Mouse (Mus musculus) CH12.LX (cell line): ENCODE results near the gene Ntmt1. TPM values are rescaled to one million over a fixed set of nuclear protein-coding genes. Genes with fewer than 3 reads are reported as not detected.

Source experiments
- DNase-seq: peaks from one replicate; pipeline ENCODE4 v3.0.0-alpha.2; 2013; ENCODE audit errors: extremely low read depth
- H3K27ac ChIP-seq: 2 replicates; pipeline ENCODE4 v1.5.1; 2012; ENCODE audit warnings: low read depth, mild to moderate bottlenecking, control low read depth, moderate library complexity; ENCODE audit not compliant: insufficient read depth
- H3K27me3 ChIP-seq: replicated peaks from 2 replicates; pipeline ENCODE3; 2012; ENCODE audit warnings: inconsistent platforms
- H3K36me3 ChIP-seq, 2 experiments: replicated peaks in 1 of 2; 2 replicates each; pipeline versions ENCODE3 to v1.6.1; 2012; ENCODE audit warnings: inconsistent platforms in 1 of 2, low read length in 1 of 2, mild to moderate bottlenecking in 1 of 2, mixed read lengths in 1 of 2, moderate library complexity in 1 of 2; ENCODE audit not compliant: control insufficient read depth in 1 of 2, insufficient read depth in 1 of 2
- H3K4me1 ChIP-seq, 2 experiments: 2 replicates each; pipeline ENCODE4 v1.6.1; 2012; ENCODE audit warnings: inconsistent platforms in 1 of 2, moderate library complexity in 1 of 2; ENCODE audit not compliant: insufficient read depth in 2 of 2, control insufficient read depth in 1 of 2
- H3K4me2 ChIP-seq: 2 replicates; pipeline ENCODE4 v1.6.1; 2012; ENCODE audit warnings: low read depth, mild to moderate bottlenecking, control low read depth; ENCODE audit not compliant: poor library complexity, insufficient read depth, severe bottlenecking
- H3K4me3 ChIP-seq, 3 experiments: fragments of 150-350 bp in 1 of 3; sonication (generic) in 1 of 3; replicated peaks in 1 of 3; 2 replicates each; pipeline versions ENCODE3 to v1.5.1; 2011 to 2012; ENCODE audit warnings: low read depth in 2 of 3, low read length in 2 of 3, mild to moderate bottlenecking in 2 of 3, moderate library complexity in 2 of 3, control low read depth in 1 of 3, improper control_type of control experiment in 1 of 3, inconsistent platforms in 1 of 3, mixed read lengths in 1 of 3; ENCODE audit not compliant: poor library complexity in 1 of 3
- H3K79me2 ChIP-seq: replicated peaks from 2 replicates; pipeline ENCODE4 v1.6.1; 2012; ENCODE audit warnings: mild to moderate bottlenecking, moderate library complexity; ENCODE audit not compliant: control insufficient read depth, poor library complexity, insufficient read depth, severe bottlenecking; ENCODE audit errors: extremely low read depth
- H3K9ac ChIP-seq: 2 replicates; pipeline ENCODE4 v1.6.1; 2012; ENCODE audit warnings: low read depth, mild to moderate bottlenecking, control low read depth, moderate library complexity; ENCODE audit not compliant: insufficient read depth
- H3K9me3 ChIP-seq: replicated peaks from 2 replicates; pipeline ENCODE3; 2012; ENCODE audit warnings: low read length, inconsistent platforms, mixed read lengths
- BHLHE40 ChIP-seq: IDR thresholded peaks from 2 replicates; pipeline ENCODE4 v1.6.1; 2011; ENCODE audit warnings: mild to moderate bottlenecking, low read depth, low read length, improper control_type of control experiment
- CHD1 ChIP-seq: IDR thresholded peaks from 2 replicates; pipeline ENCODE4 v1.6.1; 2012; ENCODE audit warnings: low read depth, low read length, improper control_type of control experiment, inconsistent platforms
- CTCF ChIP-seq, 2 experiments: IDR thresholded peaks in 1 of 2; conservative IDR thresholded peaks in 1 of 2; 2 replicates each; pipeline ENCODE4 v1.5.1; 2011 to 2012; ENCODE audit warnings: low read depth in 2 of 2, low read length in 2 of 2, improper control_type of control experiment in 1 of 2, inconsistent platforms in 1 of 2, mild to moderate bottlenecking in 1 of 2, moderate library complexity in 1 of 2
- E2F4 ChIP-seq: IDR thresholded peaks from 2 replicates; pipeline ENCODE4 v1.6.1; 2011; ENCODE audit warnings: low read depth, low read length, improper control_type of control experiment; ENCODE audit not compliant: insufficient replicate concordance
- ELF1 ChIP-seq: IDR thresholded peaks from 2 replicates; pipeline ENCODE4 v1.6.1; 2014; ENCODE audit warnings: low read depth, mild to moderate bottlenecking, inconsistent platforms, low read length, improper control_type of control experiment
- EP300 ChIP-seq: IDR thresholded peaks from 2 replicates; pipeline ENCODE4 v1.6.1; 2011; ENCODE audit warnings: low read length, improper control_type of control experiment
- ETS1 ChIP-seq: conservative IDR thresholded peaks from 2 replicates; pipeline ENCODE4 v1.6.1; 2012; ENCODE audit warnings: low read depth, mild to moderate bottlenecking, inconsistent platforms, low read length, improper control_type of control experiment, moderate library complexity
- JUN ChIP-seq: IDR thresholded peaks from 2 replicates; pipeline ENCODE4 v1.6.1; 2011; ENCODE audit warnings: low read depth, mild to moderate bottlenecking, low read length, improper control_type of control experiment, moderate library complexity; ENCODE audit not compliant: insufficient read depth
- JUND ChIP-seq: conservative IDR thresholded peaks from 2 replicates; pipeline ENCODE4 v1.6.1; 2011; ENCODE audit warnings: low read depth, low read length, improper control_type of control experiment
- MAFK ChIP-seq: IDR thresholded peaks from 2 replicates; pipeline ENCODE4 v1.6.1; 2011; ENCODE audit warnings: low read length, improper control_type of control experiment; ENCODE audit not compliant: insufficient replicate concordance
- MAX ChIP-seq: IDR thresholded peaks from 2 replicates; pipeline ENCODE4 v1.6.1; 2011; ENCODE audit warnings: low read length, improper control_type of control experiment
- MAZ ChIP-seq: IDR thresholded peaks from 2 replicates; pipeline ENCODE4 v1.6.1; 2012; ENCODE audit warnings: low read depth, mild to moderate bottlenecking, inconsistent platforms, low read length, improper control_type of control experiment, moderate library complexity
- MXI1 ChIP-seq: IDR thresholded peaks from 2 replicates; pipeline ENCODE4 v1.6.1; 2011; ENCODE audit warnings: mild to moderate bottlenecking, low read depth, low read length, improper control_type of control experiment
- MYC ChIP-seq: IDR thresholded peaks from 2 replicates; pipeline ENCODE4 v1.6.1; 2011; ENCODE audit warnings: low read depth, mild to moderate bottlenecking, improper control_type of control experiment, low read length
- NELFE ChIP-seq: IDR thresholded peaks from 2 replicates; pipeline ENCODE4 v1.6.1; 2011; ENCODE audit warnings: low read depth, low read length, improper control_type of control experiment
- NRF1 ChIP-seq: IDR thresholded peaks from 2 replicates; pipeline ENCODE4 v1.6.1; 2014; ENCODE audit warnings: low read depth, mild to moderate bottlenecking, inconsistent platforms, low read length, improper control_type of control experiment, moderate library complexity
- POLR2A ChIP-seq: IDR thresholded peaks from 2 replicates; pipeline ENCODE4 v1.6.1; 2011; ENCODE audit warnings: low read depth, mild to moderate bottlenecking, improper control_type of control experiment, low read length
- RAD21 ChIP-seq: IDR thresholded peaks from 2 replicates; pipeline ENCODE4 v1.6.1; 2011; ENCODE audit warnings: low read depth, mild to moderate bottlenecking, low read length, improper control_type of control experiment, moderate library complexity
- RCOR1 ChIP-seq: conservative IDR thresholded peaks from 2 replicates; pipeline ENCODE4 v1.6.1; 2012; ENCODE audit warnings: low read depth, mild to moderate bottlenecking, inconsistent platforms, low read length, improper control_type of control experiment
- SMC3 ChIP-seq: IDR thresholded peaks from 2 replicates; pipeline ENCODE4 v1.6.1; 2011; ENCODE audit warnings: low read depth, low read length, improper control_type of control experiment
- TBP ChIP-seq: conservative IDR thresholded peaks from 2 replicates; pipeline ENCODE4 v1.6.1; 2011; ENCODE audit warnings: low read depth, low read length, improper control_type of control experiment
- UBTF ChIP-seq: IDR thresholded peaks from 2 replicates; pipeline ENCODE4 v1.6.1; 2012; ENCODE audit warnings: low read depth, mild to moderate bottlenecking, inconsistent platforms, low read length, improper control_type of control experiment, moderate library complexity
- USF1 ChIP-seq: IDR thresholded peaks from 2 replicates; pipeline ENCODE4 v1.6.1; 2014; ENCODE audit warnings: low read depth, mild to moderate bottlenecking, inconsistent platforms, low read length, improper control_type of control experiment
- ZC3H11A ChIP-seq: IDR thresholded peaks from 2 replicates; pipeline ENCODE4 v1.6.1; 2012; ENCODE audit warnings: low read depth, mild to moderate bottlenecking, inconsistent platforms, low read length, improper control_type of control experiment
- ZKSCAN1 ChIP-seq: IDR thresholded peaks from 2 replicates; pipeline ENCODE4 v1.6.1; 2012; ENCODE audit warnings: low read depth, inconsistent platforms, low read length, improper control_type of control experiment, borderline replicate concordance
- dilution Hi-C: fragments of 300-500 bp; cut with MboI; formaldehyde crosslinking; loops from 2 replicates; pipeline ENCODE4 v1.14.3; 2020; ENCODE audit warnings: low sequenced_read_pairs; ENCODE audit not compliant: extremely low pct_unique_long_range_greater_than_20kb, extremely low pct_ligation_motif_present
- in situ Hi-C: fragments of 300-500 bp; cut with MboI; formaldehyde crosslinking; loops from 3 replicates; pipeline ENCODE4 v1.14.3; 2019; ENCODE audit warnings: low sequenced_read_pairs, low pct_ligation_motif_present, low pct_unique_long_range_greater_than_20kb, mixed read lengths
- polyA plus RNA-seq: library from polyadenylated mRNA; unstranded; fragments of >175 nt; gene quantifications from 2 replicates; pipeline ENCODE4 v1.2.1, GENCODE M21; 2012; ENCODE audit warnings: low read depth; ENCODE audit not compliant: insufficient read length
- total RNA-seq, 2 experiments: library from RNA; depleted of rRNA; stranded (reverse); fragments of 300-350 nt in 1 of 2; fragments of >200 nt in 1 of 2; gene quantifications; 2 replicates each; pipeline ENCODE4 v1.2.3; 2012 to 2014

Ntmt1 gene
- total and polyA plus RNA-seq, 3 experiments: 43.3 to 66.1 (median 50.4) TPM

- Histone ChIP-seq H3K4me2 (no peak overlapping the region), H3K79me2 (no peaks in the 10 kb centered on the region), H3K36me3 (no peaks in the 10 kb centered on the region), H3K9ac (no peak overlapping the region), H3K4me3 (no peak overlapping the region), H3K4me1 (peaks cover 14 to 46% of the 10 kb centered on the region in 2 experiments), H3K27ac (no peak overlapping the region), H3K27me3 (peaks cover 9% of the 10 kb centered on the region), H3K9me3 (peaks cover 14% of the 10 kb centered on the region)
- in situ Hi-C loops: no loop called here
- TF ChIP-seq MYC: no peak
- no peak for TF ChIP-seq NRF1
- TF ChIP-seq MXI1: no peak
- TF ChIP-seq ZC3H11A: no peak
- no peak for TF ChIP-seq JUN
- TF ChIP-seq RCOR1: no peak
- no peak for TF ChIP-seq MAFK
- no peak for TF ChIP-seq TBP
- TF ChIP-seq CHD1: no peak
- DNase-seq: no peak
- dilution Hi-C loops: no loop called here
These were observed 39.1 kb upstream of the Ntmt1 start for GRCm38 (mm10) chr2:30768529-30768928.

GRCm38 (mm10) chr2:30769187-30769586, 38.4 kb upstream of the Ntmt1 start:
- Histone ChIP-seq H3K9ac (no peak overlapping the region), H3K36me3 (no peaks in the 10 kb centered on the region), H3K4me1 (peaks cover 14 to 51% of the 10 kb centered on the region in 2 experiments), H3K9me3 (peaks cover 12% of the 10 kb centered on the region), H3K27me3 (peaks cover 11% of the 10 kb centered on the region), H3K79me2 (no peaks in the 10 kb centered on the region), H3K4me2 (peak overlapping the region; percentile 81; the same call in 1 of the 2 replicates), H3K27ac (no peak overlapping the region), H3K4me3 (no peak overlapping the region)
- dilution Hi-C loops (no loop called here), in situ Hi-C loops (no loop called here)
- DNase-seq: peak; percentile 74
- TF ChIP-seq BHLHE40 (no peak), CHD1 (no peak), MAZ (no peak), NRF1 (no peak), JUND (no peak), RAD21 (peak; percentile 35), ZC3H11A (no peak), E2F4 (no peak), CTCF (conservative IDR thresholded peaks at IDR 0.05 in 1 of 2, IDR thresholded peaks at IDR 0.05 in 1 of 2; ENCODE audit: low read depth in 2 of 2, low read length in 2 of 2) (peak in 1 of 2 experiments; percentile 65; a peak in 2 of 4 replicates), SMC3 (peak; percentile 59), ZKSCAN1 (no peak), USF1 (no peak), ELF1 (peak; percentile 45), ETS1 (no peak), MAX (0 out of 2 replicates have a peak, but pooled peaks have one; percentile 52), EP300 (0 out of 2 replicates have a peak, but pooled peaks have one; percentile 16), UBTF (no peak), NELFE (no peak), POLR2A (no peak)
